Mouse (Mus musculus): ENCODE data around the gene Inhbe. TPM values are rescaled to one million over a fixed set of nuclear protein-coding genes. Genes with fewer than 3 reads are reported as not detected.

Inhbe gene
- polyA plus RNA-seq, 1 experiment from 2014 or later = not detected

DNA sequence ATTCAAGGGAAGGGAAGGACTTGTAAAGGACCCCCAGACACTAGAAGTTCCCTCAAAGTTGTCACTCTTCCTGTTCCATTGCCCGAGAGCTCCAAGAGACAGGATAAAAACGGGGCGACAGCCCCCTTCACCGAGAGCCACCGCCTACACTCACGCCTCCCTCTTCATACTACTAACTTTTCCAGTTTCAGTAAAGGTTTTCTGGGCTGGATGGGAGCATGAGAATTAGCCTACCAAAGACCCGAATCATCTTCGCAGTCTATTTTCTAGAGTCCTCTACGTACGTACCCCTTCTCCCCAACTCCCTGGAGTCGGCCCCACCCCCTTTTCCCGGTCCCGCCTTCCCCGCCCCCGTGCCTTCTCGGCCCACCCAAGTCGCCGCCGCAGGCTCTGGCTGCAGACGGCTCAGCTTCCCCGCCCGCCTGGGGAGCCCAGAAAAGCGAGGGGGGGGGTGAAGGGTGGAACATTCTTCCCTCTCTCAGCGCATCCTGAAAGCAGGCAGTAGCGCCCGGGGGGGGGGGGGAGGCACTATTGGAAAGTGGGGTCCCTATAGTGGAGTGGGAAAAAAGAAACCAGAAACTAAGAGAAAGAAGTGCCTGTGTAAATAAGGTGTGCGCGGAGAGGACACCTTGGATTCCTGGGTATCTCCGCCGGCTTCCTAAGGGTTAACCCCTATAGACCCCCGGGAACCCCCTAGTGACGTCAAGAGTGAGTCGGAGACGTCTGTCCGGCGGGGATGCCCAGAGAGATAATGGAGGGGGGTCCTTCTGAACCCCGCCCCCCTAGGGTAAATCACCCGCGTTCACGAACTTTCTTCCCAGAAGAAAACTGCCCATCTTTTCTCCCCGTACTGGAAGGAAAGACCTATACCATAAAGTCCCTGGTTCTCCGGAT, 14.3 kb downstream of the Inhbe start:
- WGBS (ENCODE audit: insufficient replicate concordance) = under 1% methylated on average over 42 of the region's 42 CpGs
- Histone ChIP-seq H3K9ac (ENCODE audit: low read depth, low read length) (peak overlapping the region; percentile 43; the same call in 1 of the 2 replicates), H3K4me3 (ENCODE audit: low read depth, low read length) (peak overlapping the region; percentile 49), H3K27ac (ENCODE audit: low read depth, low read length) (peak overlapping the region; percentile 41; the same call in 1 of the 2 replicates), H3K36me3 (ENCODE audit: control insufficient read depth, insufficient read depth, low read length) (no peaks in the 10 kb centered on the region), H3K4me1 (ENCODE audit: control insufficient read depth, insufficient read depth, low read length) (peaks cover 21% of the 10 kb centered on the region), H3K9me3 (replicated peaks; ENCODE audit: control insufficient read depth, low read length) (no peaks in the 10 kb centered on the region), H3K4me2 (peak overlapping the region; percentile 93), H3K27me3 (ENCODE audit: control insufficient read depth, insufficient read depth, low read length) (peaks cover 22% of the 10 kb centered on the region)
- ATAC-seq (replicated peaks; ENCODE audit: insufficient number of reproducible peaks, low FRiP score, low TSS enrichment) = no peak

DNA sequence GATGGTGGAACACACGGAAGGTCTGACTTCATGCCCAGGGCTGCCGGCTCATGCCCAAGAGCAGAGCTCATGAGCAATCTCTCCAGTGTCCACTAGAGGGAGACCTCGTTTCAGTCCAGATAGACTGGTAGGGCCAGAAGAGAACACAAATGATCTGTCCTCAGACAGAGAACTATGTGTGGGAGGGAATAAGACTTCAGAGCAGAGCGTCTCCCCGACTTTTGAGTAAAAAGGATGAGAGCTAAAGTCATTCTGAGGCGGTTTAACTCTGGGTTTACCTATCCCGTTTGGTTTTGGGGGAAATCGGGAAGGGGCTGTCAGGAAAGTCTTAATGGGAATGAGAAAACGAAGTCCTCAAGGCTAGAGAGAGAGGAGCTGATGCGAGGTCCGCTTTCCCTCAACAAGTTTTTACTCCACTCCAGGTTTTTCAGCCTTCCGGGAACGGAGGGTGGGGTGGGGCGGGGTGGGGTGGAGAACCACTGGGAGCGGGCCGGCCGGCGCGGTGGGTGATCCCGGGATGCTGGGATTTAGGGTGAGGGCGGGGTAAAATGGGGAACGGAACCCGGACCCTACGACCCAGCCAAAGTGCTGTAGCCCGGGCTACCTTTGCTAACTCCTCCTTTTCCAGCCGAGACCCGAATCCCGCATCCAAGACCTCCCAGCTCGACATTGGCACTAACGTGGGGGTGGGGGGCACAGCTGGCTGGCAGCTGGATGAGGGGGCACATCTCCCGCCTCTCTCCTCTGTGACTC, 15.1 kb downstream of the Inhbe start:
- Histone ChIP-seq H3K36me3 (ENCODE audit: control insufficient read depth, insufficient read depth, low read length) (no peaks in the 10 kb centered on the region), H3K4me2 (peak overlapping the region; percentile 93), H3K27ac (ENCODE audit: low read depth, low read length) (peak overlapping the region; percentile 41; the same call in 1 of the 2 replicates), H3K4me1 (ENCODE audit: control insufficient read depth, insufficient read depth, low read length) (peaks cover 21% of the 10 kb centered on the region), H3K9ac (ENCODE audit: low read depth, low read length) (peak overlapping the region; percentile 43; the same call in 1 of the 2 replicates), H3K27me3 (ENCODE audit: control insufficient read depth, insufficient read depth, low read length) (peaks cover 22% of the 10 kb centered on the region), H3K4me3 (ENCODE audit: low read depth, low read length) (peak overlapping the region; percentile 49), H3K9me3 (replicated peaks; ENCODE audit: control insufficient read depth, low read length) (no peaks in the 10 kb centered on the region)
- peak; percentile 64; the same call in 1 of the 2 replicates for ATAC-seq (replicated peaks; ENCODE audit: insufficient number of reproducible peaks, low FRiP score, low TSS enrichment)
- under 1% methylated on average over 31 of the region's 31 CpGs for WGBS (ENCODE audit: insufficient replicate concordance)

DNA sequence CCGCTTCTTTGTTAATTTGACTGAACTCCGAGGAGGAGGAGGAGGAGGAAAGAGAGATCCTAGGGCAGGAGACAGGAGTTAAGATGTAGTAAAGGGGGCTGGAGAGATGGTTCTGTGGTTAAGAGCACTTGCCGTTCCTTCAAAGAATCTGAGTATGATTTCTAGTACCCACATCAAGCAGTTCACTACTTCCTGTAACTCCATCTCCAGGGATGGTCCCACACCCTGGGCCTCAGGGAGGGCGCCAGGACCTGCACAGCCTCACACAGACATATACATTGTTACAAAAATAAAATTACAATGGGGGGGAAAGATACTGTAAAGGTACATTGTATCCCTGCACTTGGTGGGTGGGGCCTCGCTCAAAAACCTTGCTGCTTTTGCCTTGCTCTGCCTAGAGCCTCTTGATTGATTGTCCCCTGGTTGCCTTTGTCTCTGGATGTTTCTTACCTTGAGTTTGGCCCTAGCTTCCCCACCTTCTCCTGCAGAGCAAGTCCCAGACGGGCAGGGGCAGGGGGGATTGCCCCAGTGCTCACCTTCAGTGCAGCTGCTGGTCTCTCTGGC, 16.6 kb downstream of the Inhbe start:
- Histone ChIP-seq H3K4me3 (ENCODE audit: low read depth, low read length) (no peak overlapping the region), H3K9ac (ENCODE audit: low read depth, low read length) (no peak overlapping the region), H3K4me1 (ENCODE audit: control insufficient read depth, insufficient read depth, low read length) (peaks cover 21% of the 10 kb centered on the region), H3K9me3 (replicated peaks; ENCODE audit: control insufficient read depth, low read length) (no peaks in the 10 kb centered on the region), H3K4me2 (no peak overlapping the region), H3K27me3 (ENCODE audit: control insufficient read depth, insufficient read depth, low read length) (peaks cover 22% of the 10 kb centered on the region), H3K36me3 (ENCODE audit: control insufficient read depth, insufficient read depth, low read length) (no peaks in the 10 kb centered on the region), H3K27ac (ENCODE audit: low read depth, low read length) (no peak overlapping the region)
- ATAC-seq (replicated peaks; ENCODE audit: insufficient number of reproducible peaks, low FRiP score, low TSS enrichment) = no peak
- 78% methylated on average over 6 of the region's 6 CpGs for WGBS (ENCODE audit: insufficient replicate concordance)

DNA sequence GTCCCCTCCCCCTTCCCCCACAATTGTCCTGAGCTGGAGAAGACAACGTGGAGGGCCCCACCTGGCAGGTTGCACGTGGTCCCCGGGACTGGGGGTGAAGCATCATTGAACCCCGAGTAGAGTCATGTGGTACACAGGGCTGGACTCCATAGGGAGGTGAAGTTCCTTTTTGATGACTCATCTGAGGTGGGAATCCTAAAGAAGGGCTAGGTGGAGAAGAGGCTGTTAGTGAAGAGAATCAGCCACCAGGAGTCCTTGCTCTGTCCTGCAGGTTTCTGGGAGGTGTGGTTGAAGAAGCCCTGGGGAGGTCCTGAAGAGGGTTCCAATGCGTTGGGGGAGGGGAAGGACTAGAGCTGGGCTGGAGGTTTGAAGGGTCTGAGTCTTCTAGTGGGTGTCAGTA, 17.3 kb downstream of the Inhbe start:
- Histone ChIP-seq H3K27me3 (ENCODE audit: control insufficient read depth, insufficient read depth, low read length) (peaks cover 25% of the 10 kb centered on the region), H3K4me3 (ENCODE audit: low read depth, low read length) (no peak overlapping the region), H3K9ac (ENCODE audit: low read depth, low read length) (no peak overlapping the region), H3K4me1 (ENCODE audit: control insufficient read depth, insufficient read depth, low read length) (peaks cover 18% of the 10 kb centered on the region), H3K4me2 (no peak overlapping the region), H3K9me3 (replicated peaks; ENCODE audit: control insufficient read depth, low read length) (no peaks in the 10 kb centered on the region), H3K36me3 (ENCODE audit: control insufficient read depth, insufficient read depth, low read length) (no peaks in the 10 kb centered on the region), H3K27ac (ENCODE audit: low read depth, low read length) (no peak overlapping the region)
- ATAC-seq (replicated peaks; ENCODE audit: insufficient number of reproducible peaks, low FRiP score, low TSS enrichment) = no peak
- WGBS (ENCODE audit: insufficient replicate concordance) = 68% methylated on average over 5 of the region's 5 CpGs

DNA sequence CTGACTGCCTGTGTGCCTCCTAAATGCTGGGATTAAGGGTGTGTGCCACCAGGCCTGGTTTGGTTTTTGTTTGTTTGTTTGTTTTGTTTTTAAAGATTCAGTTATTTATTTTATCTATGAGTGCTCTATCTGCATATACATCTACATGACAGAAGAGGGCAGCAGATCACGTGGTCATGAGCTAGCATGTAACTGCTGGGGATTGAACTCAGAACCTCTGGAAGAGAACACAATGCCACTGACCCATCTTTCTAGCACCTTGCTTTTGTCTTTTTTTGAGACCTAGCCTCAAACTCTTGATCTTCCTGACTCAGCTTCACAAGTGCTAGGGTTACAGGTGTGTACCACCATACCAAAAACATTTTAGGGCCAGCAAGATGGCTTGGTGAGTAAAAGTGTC, 18.9 kb downstream of the Inhbe start:
- Histone ChIP-seq H3K36me3 (ENCODE audit: control insufficient read depth, insufficient read depth, low read length) (no peaks in the 10 kb centered on the region), H3K27ac (ENCODE audit: low read depth, low read length) (no peak overlapping the region), H3K9me3 (replicated peaks; ENCODE audit: control insufficient read depth, low read length) (no peaks in the 10 kb centered on the region), H3K4me3 (ENCODE audit: low read depth, low read length) (no peak overlapping the region), H3K27me3 (ENCODE audit: control insufficient read depth, insufficient read depth, low read length) (peaks cover 24% of the 10 kb centered on the region), H3K4me1 (ENCODE audit: control insufficient read depth, insufficient read depth, low read length) (peaks cover 11% of the 10 kb centered on the region), H3K4me2 (no peak overlapping the region), H3K9ac (ENCODE audit: low read depth, low read length) (no peak overlapping the region)
- ATAC-seq (replicated peaks; ENCODE audit: insufficient number of reproducible peaks, low FRiP score, low TSS enrichment) = no peak
- 65% methylated on average over 1 of the region's 1 CpGs for WGBS (ENCODE audit: insufficient replicate concordance)

DNA sequence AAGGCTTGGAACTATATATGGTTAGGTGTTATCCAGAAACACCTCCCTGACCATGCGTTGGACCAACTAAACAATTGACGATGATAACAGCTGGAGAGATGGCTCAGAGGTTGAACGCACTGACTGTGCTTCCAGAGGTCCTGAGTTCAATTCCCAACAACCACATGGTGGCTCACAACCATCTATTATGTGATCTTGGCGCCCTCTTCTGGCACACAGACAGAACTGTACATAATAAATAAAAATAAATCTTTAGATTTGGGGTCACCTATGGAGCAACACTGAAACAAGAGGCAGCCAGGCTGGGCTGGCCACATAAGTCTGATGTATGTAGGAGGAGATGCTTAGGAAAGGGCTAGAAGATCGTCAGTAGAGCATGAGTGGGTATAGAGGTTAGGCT, 21.1 kb downstream of the Inhbe start:
- Histone ChIP-seq H3K9me3 (replicated peaks; ENCODE audit: control insufficient read depth, low read length) (no peaks in the 10 kb centered on the region), H3K27me3 (ENCODE audit: control insufficient read depth, insufficient read depth, low read length) (peaks cover 34% of the 10 kb centered on the region), H3K36me3 (ENCODE audit: control insufficient read depth, insufficient read depth, low read length) (no peaks in the 10 kb centered on the region), H3K9ac (ENCODE audit: low read depth, low read length) (no peak overlapping the region), H3K4me1 (ENCODE audit: control insufficient read depth, insufficient read depth, low read length) (no peaks in the 10 kb centered on the region), H3K4me3 (ENCODE audit: low read depth, low read length) (no peak overlapping the region), H3K4me2 (no peak overlapping the region), H3K27ac (ENCODE audit: low read depth, low read length) (no peak overlapping the region)
- 62% methylated on average over 5 of the region's 5 CpGs for WGBS (ENCODE audit: insufficient replicate concordance)
- ATAC-seq (replicated peaks; ENCODE audit: insufficient number of reproducible peaks, low FRiP score, low TSS enrichment) = no peak

DNA sequence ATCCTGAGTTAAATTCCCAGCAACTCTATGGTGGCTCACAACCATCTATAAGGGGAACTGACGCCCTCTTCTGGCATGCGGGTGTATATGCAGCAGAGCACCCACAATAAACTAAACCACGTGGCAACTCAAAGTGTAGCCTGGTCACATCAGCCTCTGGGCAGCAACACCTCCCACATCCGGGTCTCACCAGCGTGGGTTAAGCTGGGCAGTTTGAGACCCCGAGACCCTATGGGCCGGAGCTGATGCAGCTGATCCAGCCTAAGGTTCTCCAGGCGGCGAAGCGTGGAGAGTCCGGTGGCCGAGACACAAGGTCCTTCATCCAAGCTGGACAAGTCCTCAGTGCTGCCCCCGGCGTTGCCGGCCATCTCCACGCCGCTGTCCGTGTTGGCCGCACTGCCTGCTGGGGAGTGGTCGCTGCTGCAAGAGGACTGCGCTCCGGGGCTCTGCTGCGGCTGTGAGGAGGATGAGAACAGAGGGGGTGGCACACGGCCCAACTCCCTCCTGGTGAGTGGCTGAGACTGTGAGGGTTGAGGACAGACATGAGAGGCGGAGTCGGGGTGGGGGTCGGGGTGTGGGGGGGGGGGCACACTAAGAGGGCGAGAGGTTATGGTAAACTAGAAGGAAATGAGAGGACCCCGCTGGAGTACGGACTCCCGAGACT, 21.9 kb downstream of the Inhbe start:
- no peak overlapping the region for H3K27ac ChIP-seq (ENCODE audit: low read depth, low read length)
- H3K4me3 ChIP-seq (ENCODE audit: low read depth, low read length) = peak overlapping the region; percentile 14; the same call in 1 of the 2 replicates
- H3K9me3 ChIP-seq (replicated peaks; ENCODE audit: control insufficient read depth, low read length) = no peaks in the 10 kb centered on the region
- no peak for ATAC-seq (replicated peaks; ENCODE audit: insufficient number of reproducible peaks, low FRiP score, low TSS enrichment)
- H3K9ac ChIP-seq (ENCODE audit: low read depth, low read length) = no peak overlapping the region
- H3K4me2 ChIP-seq = peak overlapping the region; percentile 47
- 35% methylated on average over 31 of the region's 31 CpGs for WGBS (ENCODE audit: insufficient replicate concordance)
- H3K4me1 ChIP-seq (ENCODE audit: control insufficient read depth, insufficient read depth, low read length) = no peaks in the 10 kb centered on the region
- H3K36me3 ChIP-seq (ENCODE audit: control insufficient read depth, insufficient read depth, low read length) = no peaks in the 10 kb centered on the region
- peaks cover 41% of the 10 kb centered on the region for H3K27me3 ChIP-seq (ENCODE audit: control insufficient read depth, insufficient read depth, low read length)

DNA sequence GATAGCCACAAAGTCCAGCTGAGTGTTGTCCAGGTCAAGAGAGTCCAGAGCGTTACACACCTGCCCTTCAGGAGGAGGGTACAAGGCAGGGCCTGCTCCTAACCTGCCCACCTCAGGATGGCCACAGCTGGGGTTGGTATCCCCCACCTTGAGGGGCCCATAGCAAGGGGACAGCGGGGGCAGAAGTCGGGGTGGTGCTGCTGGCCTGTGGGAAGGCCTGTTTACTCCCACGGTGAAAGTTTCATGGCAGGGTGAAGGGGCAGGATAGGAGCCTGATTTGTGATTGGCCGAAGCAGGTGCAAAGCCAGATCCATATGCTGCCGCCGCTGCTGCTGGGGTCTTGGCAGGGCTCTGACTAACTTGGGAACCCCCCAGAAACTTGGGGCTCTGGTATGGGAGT, 24.0 kb downstream of the Inhbe start:
- no peak overlapping the region for H3K4me3 ChIP-seq (ENCODE audit: low read depth, low read length)
- ATAC-seq (replicated peaks; ENCODE audit: insufficient number of reproducible peaks, low FRiP score, low TSS enrichment) = no peak
- H3K9me3 ChIP-seq (replicated peaks; ENCODE audit: control insufficient read depth, low read length) = no peaks in the 10 kb centered on the region
- no peak overlapping the region for H3K9ac ChIP-seq (ENCODE audit: low read depth, low read length)
- H3K4me2 ChIP-seq = no peak overlapping the region
- no peaks in the 10 kb centered on the region for H3K36me3 ChIP-seq (ENCODE audit: control insufficient read depth, insufficient read depth, low read length)
- no peak overlapping the region for H3K27ac ChIP-seq (ENCODE audit: low read depth, low read length)
- peaks cover 11% of the 10 kb centered on the region for H3K4me1 ChIP-seq (ENCODE audit: control insufficient read depth, insufficient read depth, low read length)
- H3K27me3 ChIP-seq (ENCODE audit: control insufficient read depth, insufficient read depth, low read length) = peaks cover 63% of the 10 kb centered on the region
- 62% methylated on average over 7 of the region's 7 CpGs for WGBS (ENCODE audit: insufficient replicate concordance)

Data from heart, embryonic 11.5 days (tissue).